Mouse (Mus musculus) CH12.LX (cell line): ENCODE measurements around the gene Tep1. TPM values are rescaled to one million over a fixed set of nuclear protein-coding genes. Genes with fewer than 3 reads are reported as not detected.

ENCODE experiments used
- DNase-seq: peaks from one replicate; pipeline ENCODE4 v3.0.0-alpha.2; 2013; ENCODE audit errors: extremely low read depth
- H3K27ac ChIP-seq: 2 replicates; pipeline ENCODE4 v1.5.1; 2012; ENCODE audit warnings: low read depth, mild to moderate bottlenecking, control low read depth, moderate library complexity; ENCODE audit not compliant: insufficient read depth
- H3K27me3 ChIP-seq: replicated peaks from 2 replicates; pipeline ENCODE3; 2012; ENCODE audit warnings: inconsistent platforms
- H3K36me3 ChIP-seq, 2 experiments: replicated peaks in 1 of 2; 2 replicates each; pipeline versions ENCODE3 to v1.6.1; 2012; ENCODE audit warnings: inconsistent platforms in 1 of 2, low read length in 1 of 2, mild to moderate bottlenecking in 1 of 2, mixed read lengths in 1 of 2, moderate library complexity in 1 of 2; ENCODE audit not compliant: control insufficient read depth in 1 of 2, insufficient read depth in 1 of 2
- H3K4me1 ChIP-seq, 2 experiments: 2 replicates each; pipeline ENCODE4 v1.6.1; 2012; ENCODE audit warnings: inconsistent platforms in 1 of 2, moderate library complexity in 1 of 2; ENCODE audit not compliant: insufficient read depth in 2 of 2, control insufficient read depth in 1 of 2
- H3K4me2 ChIP-seq: 2 replicates; pipeline ENCODE4 v1.6.1; 2012; ENCODE audit warnings: low read depth, mild to moderate bottlenecking, control low read depth; ENCODE audit not compliant: poor library complexity, insufficient read depth, severe bottlenecking
- H3K4me3 ChIP-seq, 3 experiments: fragments of 150-350 bp in 1 of 3; sonication (generic) in 1 of 3; replicated peaks in 1 of 3; 2 replicates each; pipeline versions ENCODE3 to v1.5.1; 2011 to 2012; ENCODE audit warnings: low read depth in 2 of 3, low read length in 2 of 3, mild to moderate bottlenecking in 2 of 3, moderate library complexity in 2 of 3, control low read depth in 1 of 3, improper control_type of control experiment in 1 of 3, inconsistent platforms in 1 of 3, mixed read lengths in 1 of 3; ENCODE audit not compliant: poor library complexity in 1 of 3
- H3K79me2 ChIP-seq: replicated peaks from 2 replicates; pipeline ENCODE4 v1.6.1; 2012; ENCODE audit warnings: mild to moderate bottlenecking, moderate library complexity; ENCODE audit not compliant: control insufficient read depth, poor library complexity, insufficient read depth, severe bottlenecking; ENCODE audit errors: extremely low read depth
- H3K9ac ChIP-seq: 2 replicates; pipeline ENCODE4 v1.6.1; 2012; ENCODE audit warnings: low read depth, mild to moderate bottlenecking, control low read depth, moderate library complexity; ENCODE audit not compliant: insufficient read depth
- H3K9me3 ChIP-seq: replicated peaks from 2 replicates; pipeline ENCODE3; 2012; ENCODE audit warnings: low read length, inconsistent platforms, mixed read lengths
- BHLHE40 ChIP-seq: IDR thresholded peaks from 2 replicates; pipeline ENCODE4 v1.6.1; 2011; ENCODE audit warnings: mild to moderate bottlenecking, low read depth, low read length, improper control_type of control experiment
- CHD1 ChIP-seq: IDR thresholded peaks from 2 replicates; pipeline ENCODE4 v1.6.1; 2012; ENCODE audit warnings: low read depth, low read length, improper control_type of control experiment, inconsistent platforms
- CTCF ChIP-seq, 2 experiments: IDR thresholded peaks in 1 of 2; conservative IDR thresholded peaks in 1 of 2; 2 replicates each; pipeline ENCODE4 v1.5.1; 2011 to 2012; ENCODE audit warnings: low read depth in 2 of 2, low read length in 2 of 2, improper control_type of control experiment in 1 of 2, inconsistent platforms in 1 of 2, mild to moderate bottlenecking in 1 of 2, moderate library complexity in 1 of 2
- ELF1 ChIP-seq: IDR thresholded peaks from 2 replicates; pipeline ENCODE4 v1.6.1; 2014; ENCODE audit warnings: low read depth, mild to moderate bottlenecking, inconsistent platforms, low read length, improper control_type of control experiment
- EP300 ChIP-seq: IDR thresholded peaks from 2 replicates; pipeline ENCODE4 v1.6.1; 2011; ENCODE audit warnings: low read length, improper control_type of control experiment
- GABPA ChIP-seq: IDR thresholded peaks from 2 replicates; pipeline ENCODE4 v1.6.1; 2012; ENCODE audit warnings: low read depth, low read length, improper control_type of control experiment, inconsistent platforms; ENCODE audit not compliant: insufficient replicate concordance
- IRF4 ChIP-seq: IDR thresholded peaks from 2 replicates; pipeline ENCODE4 v1.6.1; 2014; ENCODE audit warnings: low read depth, mild to moderate bottlenecking, inconsistent platforms, low read length, improper control_type of control experiment
- JUND ChIP-seq: conservative IDR thresholded peaks from 2 replicates; pipeline ENCODE4 v1.6.1; 2011; ENCODE audit warnings: low read depth, low read length, improper control_type of control experiment
- KAT2A ChIP-seq: IDR thresholded peaks from 2 replicates; pipeline ENCODE4 v1.6.1; 2012; ENCODE audit warnings: low read length, improper control_type of control experiment, inconsistent platforms; ENCODE audit not compliant: insufficient replicate concordance
- MAFK ChIP-seq: IDR thresholded peaks from 2 replicates; pipeline ENCODE4 v1.6.1; 2011; ENCODE audit warnings: low read length, improper control_type of control experiment; ENCODE audit not compliant: insufficient replicate concordance
- MAZ ChIP-seq: IDR thresholded peaks from 2 replicates; pipeline ENCODE4 v1.6.1; 2012; ENCODE audit warnings: low read depth, mild to moderate bottlenecking, inconsistent platforms, low read length, improper control_type of control experiment, moderate library complexity
- MYC ChIP-seq: IDR thresholded peaks from 2 replicates; pipeline ENCODE4 v1.6.1; 2011; ENCODE audit warnings: low read depth, mild to moderate bottlenecking, improper control_type of control experiment, low read length
- NELFE ChIP-seq: IDR thresholded peaks from 2 replicates; pipeline ENCODE4 v1.6.1; 2011; ENCODE audit warnings: low read depth, low read length, improper control_type of control experiment
- POLR2A ChIP-seq: IDR thresholded peaks from 2 replicates; pipeline ENCODE4 v1.6.1; 2011; ENCODE audit warnings: low read depth, mild to moderate bottlenecking, improper control_type of control experiment, low read length
- POLR2AphosphoS2 ChIP-seq: IDR thresholded peaks from 2 replicates; pipeline ENCODE4 v1.6.1; 2011; ENCODE audit warnings: low read depth, low read length, improper control_type of control experiment
- RAD21 ChIP-seq: IDR thresholded peaks from 2 replicates; pipeline ENCODE4 v1.6.1; 2011; ENCODE audit warnings: low read depth, mild to moderate bottlenecking, low read length, improper control_type of control experiment, moderate library complexity
- SMC3 ChIP-seq: IDR thresholded peaks from 2 replicates; pipeline ENCODE4 v1.6.1; 2011; ENCODE audit warnings: low read depth, low read length, improper control_type of control experiment
- TBP ChIP-seq: conservative IDR thresholded peaks from 2 replicates; pipeline ENCODE4 v1.6.1; 2011; ENCODE audit warnings: low read depth, low read length, improper control_type of control experiment
- UBTF ChIP-seq: IDR thresholded peaks from 2 replicates; pipeline ENCODE4 v1.6.1; 2012; ENCODE audit warnings: low read depth, mild to moderate bottlenecking, inconsistent platforms, low read length, improper control_type of control experiment, moderate library complexity
- USF2 ChIP-seq: conservative IDR thresholded peaks from 2 replicates; pipeline ENCODE4 v1.6.1; 2011; ENCODE audit warnings: low read depth, low read length, improper control_type of control experiment
- ZMIZ1 ChIP-seq: IDR thresholded peaks from 2 replicates; pipeline ENCODE4 v1.6.1; 2012; ENCODE audit warnings: low read depth, mild to moderate bottlenecking, inconsistent platforms, low read length, improper control_type of control experiment
- dilution Hi-C: fragments of 300-500 bp; cut with MboI; formaldehyde crosslinking; loops from 2 replicates; pipeline ENCODE4 v1.14.3; 2020; ENCODE audit warnings: low sequenced_read_pairs; ENCODE audit not compliant: extremely low pct_unique_long_range_greater_than_20kb, extremely low pct_ligation_motif_present
- in situ Hi-C: fragments of 300-500 bp; cut with MboI; formaldehyde crosslinking; loops from 3 replicates; pipeline ENCODE4 v1.14.3; 2019; ENCODE audit warnings: low sequenced_read_pairs, low pct_ligation_motif_present, low pct_unique_long_range_greater_than_20kb, mixed read lengths
- polyA plus RNA-seq: library from polyadenylated mRNA; unstranded; fragments of >175 nt; gene quantifications from 2 replicates; pipeline ENCODE4 v1.2.1, GENCODE M21; 2012; ENCODE audit warnings: low read depth; ENCODE audit not compliant: insufficient read length
- total RNA-seq, 2 experiments: library from RNA; depleted of rRNA; stranded (reverse); fragments of 300-350 nt in 1 of 2; fragments of >200 nt in 1 of 2; gene quantifications; 2 replicates each; pipeline ENCODE4 v1.2.3; 2012 to 2014

Gene Tep1
- total and polyA plus RNA-seq, 3 experiments, result 4.1 to 14.7 (median 12.9) TPM

GRCm38 (mm10) chr14:50802843-50803562 lies 67.4 kb downstream of the Tep1 start:
- Histone ChIP-seq H3K79me2 (peaks cover under 1% of the 10 kb centered on the region; the same call in 1 of the 2 replicates), H3K27ac (no peak overlapping the region), H3K4me2 (no peak overlapping the region; the same call in 1 of the 2 replicates), H3K9me3 (no peaks in the 10 kb centered on the region), H3K4me3 (no peak overlapping the region), H3K36me3 (no peaks in the 10 kb centered on the region), H3K9ac (no peak overlapping the region), H3K27me3 (no peaks in the 10 kb centered on the region), H3K4me1 (peaks cover 0 to 7% of the 10 kb centered on the region in 2 experiments; a peak in 2 of 4 replicates)
- peak; percentile 44 for DNase-seq
- dilution Hi-C loops, result no loop called here
- in situ Hi-C loops, result loop anchor here (10.0 to 25.0 kb wide), 2 partner anchors 262 to 459 kb away; partner anchors contain the start of gene Rnase2a
- TF ChIP-seq CHD1 (no peak), ELF1 (peak; percentile 65), BHLHE40 (no peak), TBP (peak; percentile 98), SMC3 (peak; percentile 35), MYC (peak; percentile 73; the same call in 1 of the 2 replicates), CTCF (conservative IDR thresholded peaks at IDR 0.05 in 1 of 2, IDR thresholded peaks at IDR 0.05 in 1 of 2; ENCODE audit: low read depth in 2 of 2, low read length in 2 of 2) (peak; percentile 44 to 84), RAD21 (peak; percentile 9)

- TF ChIP-seq UBTF (no peak), USF2 (no peak), BHLHE40 (no peak), MYC (no peak), JUND (no peak), GABPA (no peak), CHD1 (no peak), MAFK (no peak), POLR2A (no peak), EP300 (no peak), IRF4 (no peak), NELFE (no peak), ZMIZ1 (no peak), MAZ (no peak), KAT2A (no peak), POLR2AphosphoS2 (no peak)
- Histone ChIP-seq H3K9ac (no peak overlapping the region), H3K27ac (no peak overlapping the region), H3K9me3 (no peaks in the 10 kb centered on the region), H3K4me3 (no peak overlapping the region), H3K4me1 (peaks cover 0 to 7% of the 10 kb centered on the region in 2 experiments; a peak in 2 of 4 replicates), H3K79me2 (no peaks in the 10 kb centered on the region), H3K27me3 (no peaks in the 10 kb centered on the region), H3K4me2 (no peak overlapping the region), H3K36me3 (no peaks in the 10 kb centered on the region)
- no peak for DNase-seq
- in situ Hi-C loops (loop anchor here (10.0 to 25.0 kb wide), 2 partner anchors 262 to 460 kb away; partner anchors contain the start of gene Rnase2a), dilution Hi-C loops (no loop called here)
Observed at GRCm38 (mm10) chr14:50802441-50802840, 67.9 kb downstream of the Tep1 start.
